Mouse (Mus musculus): ENCODE measurements around the gene Dmd. TPM values are rescaled to one million over a fixed set of nuclear protein-coding genes. Genes with fewer than 3 reads are reported as not detected.
"Not testable (repeated sequence)": the region's sequence is repeated elsewhere in the genome, so short reads cannot be mapped to it uniquely, and the experiment has no call there.

The Dmd gene
- polyA plus RNA-seq, 1 experiment = 24.7 TPM

- DNase-seq (ENCODE audit: low read depth) = peak; percentile 80
- no peak for TF ChIP-seq CTCF (IDR thresholded peaks at IDR 0.05; ENCODE audit: borderline replicate concordance, extremely low read depth, insufficient read depth, insufficient read length)
- TF ChIP-seq POLR2A (IDR thresholded peaks at IDR 0.05; ENCODE audit: borderline replicate concordance, extremely low read depth, insufficient read depth, insufficient read length, poor library complexity, severe bottlenecking) = no peak
Observed at GRCm38 (mm10) chrX:83746301-83747008, 797.8 kb downstream of the Dmd start.

- DNase-seq (ENCODE audit: low read depth) = peak; percentile 20
Observed at GRCm38 (mm10) chrX:83787406-83787805, 838.7 kb downstream of the Dmd start.

GRCm38 (mm10) chrX:83867469-83867868 is 918.8 kb downstream of the Dmd start:
- DNase-seq (ENCODE audit: low read depth) = peak; percentile 31
- TF ChIP-seq CTCF (IDR thresholded peaks at IDR 0.05; ENCODE audit: borderline replicate concordance, extremely low read depth, insufficient read depth, insufficient read length) = peak; percentile 32; the same call in 1 of the 2 replicates

More at GRCm38 (mm10) chrX:83787406-83787805, 838.7 kb downstream of the Dmd start:
- TF ChIP-seq POLR2A (IDR thresholded peaks at IDR 0.05; ENCODE audit: borderline replicate concordance, extremely low read depth, insufficient read depth, insufficient read length, poor library complexity, severe bottlenecking) = no peak
- no peak for TF ChIP-seq CTCF (IDR thresholded peaks at IDR 0.05; ENCODE audit: borderline replicate concordance, extremely low read depth, insufficient read depth, insufficient read length)

GRCm38 (mm10) chrX:83875389-83875788 is 926.7 kb downstream of the Dmd start:
- peak; percentile 4 for DNase-seq (ENCODE audit: low read depth)

- no peak for DNase-seq (ENCODE audit: low read depth)
- TF ChIP-seq POLR2A (IDR thresholded peaks at IDR 0.05; ENCODE audit: borderline replicate concordance, extremely low read depth, insufficient read depth, insufficient read length, poor library complexity, severe bottlenecking) (no peak), CTCF (IDR thresholded peaks at IDR 0.05; ENCODE audit: borderline replicate concordance, extremely low read depth, insufficient read depth, insufficient read length) (no peak)
Observed at GRCm38 (mm10) chrX:83975895-83976294, 1027.2 kb downstream of the Dmd start.

- DNase-seq (ENCODE audit: low read depth) = peak; percentile 67
- TF ChIP-seq POLR2A (IDR thresholded peaks at IDR 0.05; ENCODE audit: borderline replicate concordance, extremely low read depth, insufficient read depth, insufficient read length, poor library complexity, severe bottlenecking) (no peak), CTCF (IDR thresholded peaks at IDR 0.05; ENCODE audit: borderline replicate concordance, extremely low read depth, insufficient read depth, insufficient read length) (peak; percentile 79)
Observed at GRCm38 (mm10) chrX:84001294-84001693, 1052.6 kb downstream of the Dmd start.

- DNase-seq (ENCODE audit: low read depth) = not testable (repeated sequence)
Observed at GRCm38 (mm10) chrX:84062431-84062830, 1113.8 kb downstream of the Dmd start.

GRCm38 (mm10) chrX:84165872-84166271 is 1217.2 kb downstream of the Dmd start:
- no peak for DNase-seq (ENCODE audit: low read depth)
- TF ChIP-seq POLR2A (IDR thresholded peaks at IDR 0.05; ENCODE audit: borderline replicate concordance, extremely low read depth, insufficient read depth, insufficient read length, poor library complexity, severe bottlenecking) = no peak
- TF ChIP-seq CTCF (IDR thresholded peaks at IDR 0.05; ENCODE audit: borderline replicate concordance, extremely low read depth, insufficient read depth, insufficient read length) = no peak

GRCm38 (mm10) chrX:84241297-84241859 is 1292.7 kb downstream of the Dmd start:
- TF ChIP-seq CTCF (IDR thresholded peaks at IDR 0.05; ENCODE audit: borderline replicate concordance, extremely low read depth, insufficient read depth, insufficient read length) = no peak

GRCm38 (mm10) chrX:84330593-84330992 is 1381.9 kb downstream of the Dmd start:
- TF ChIP-seq POLR2A (IDR thresholded peaks at IDR 0.05; ENCODE audit: borderline replicate concordance, extremely low read depth, insufficient read depth, insufficient read length, poor library complexity, severe bottlenecking) (no peak), CTCF (IDR thresholded peaks at IDR 0.05; ENCODE audit: borderline replicate concordance, extremely low read depth, insufficient read depth, insufficient read length) (no peak)
- no peak for DNase-seq (ENCODE audit: low read depth)

More at GRCm38 (mm10) chrX:84241297-84241859, 1292.7 kb downstream of the Dmd start:
- peak; percentile 45 for DNase-seq (ENCODE audit: low read depth)

- DNase-seq (ENCODE audit: low read depth) = no peak
- TF ChIP-seq CTCF (IDR thresholded peaks at IDR 0.05; ENCODE audit: borderline replicate concordance, extremely low read depth, insufficient read depth, insufficient read length) (no peak), POLR2A (IDR thresholded peaks at IDR 0.05; ENCODE audit: borderline replicate concordance, extremely low read depth, insufficient read depth, insufficient read length, poor library complexity, severe bottlenecking) (no peak)
Observed at GRCm38 (mm10) chrX:84332177-84332576, 1383.5 kb downstream of the Dmd start.

GRCm38 (mm10) chrX:84364981-84365380 is 1416.3 kb downstream of the Dmd start:
- TF ChIP-seq CTCF (IDR thresholded peaks at IDR 0.05; ENCODE audit: borderline replicate concordance, extremely low read depth, insufficient read depth, insufficient read length) = no peak
- TF ChIP-seq POLR2A (IDR thresholded peaks at IDR 0.05; ENCODE audit: borderline replicate concordance, extremely low read depth, insufficient read depth, insufficient read length, poor library complexity, severe bottlenecking) = no peak
- DNase-seq (ENCODE audit: low read depth) = no peak

- no peak for DNase-seq (ENCODE audit: low read depth)
- TF ChIP-seq CTCF (IDR thresholded peaks at IDR 0.05; ENCODE audit: borderline replicate concordance, extremely low read depth, insufficient read depth, insufficient read length) (no peak), POLR2A (IDR thresholded peaks at IDR 0.05; ENCODE audit: borderline replicate concordance, extremely low read depth, insufficient read depth, insufficient read length, poor library complexity, severe bottlenecking) (no peak)
Observed at GRCm38 (mm10) chrX:84435608-84436007, 1486.9 kb downstream of the Dmd start.
